12 mouse cellular contexts compared by ENCODE assay signal in the genomic region with DNA sequence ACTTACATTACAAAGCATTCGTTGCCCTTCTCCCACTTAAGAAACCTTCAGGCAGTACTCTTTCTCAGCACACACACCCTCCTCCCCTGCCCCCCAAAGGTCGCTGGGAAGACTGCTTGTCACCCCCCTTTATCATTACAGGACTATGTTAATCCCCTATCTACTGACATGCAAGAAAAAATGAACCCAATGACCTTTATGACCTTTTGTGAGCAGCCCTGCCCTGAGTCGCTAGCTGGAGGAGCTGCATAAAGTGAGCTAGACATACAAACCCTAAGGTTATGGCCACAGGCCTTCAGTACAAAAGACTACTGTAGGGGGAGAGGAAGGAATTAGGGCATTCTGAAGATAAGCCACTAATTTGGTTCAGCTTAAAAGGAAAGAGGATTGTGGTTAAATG.
"Had no signal": no experiment of that assay in that cellular context is flagged by ENCODE, and none has a peak within 500 bp of the region (broad histone marks: within the 10 kb centered on the region; RNA-seq: fewer than 3 reads in every experiment).

No protein-coding gene starts in this region.

- DNase-seq: gastrocnemius, adult 2 months; gastrocnemius, postnatal 10 days; gastrocnemius, postnatal 25 days; heart, adult 18-20 months; heart, postnatal 10 days; heart, postnatal 4 days; kidney, adult 18-20 months; kidney, adult 8-10 months; kidney, postnatal 10 days; kidney, postnatal 25 days; kidney, postnatal 4 days; left cerebral cortex, postnatal 4 days had no signal
